Mouse (Mus musculus): ENCODE measurements around the gene Plcd3.
A peak's percentile ranks its signal among the peaks of the same experiment; 100 is the strongest.

Plcd3 gene

DNA sequence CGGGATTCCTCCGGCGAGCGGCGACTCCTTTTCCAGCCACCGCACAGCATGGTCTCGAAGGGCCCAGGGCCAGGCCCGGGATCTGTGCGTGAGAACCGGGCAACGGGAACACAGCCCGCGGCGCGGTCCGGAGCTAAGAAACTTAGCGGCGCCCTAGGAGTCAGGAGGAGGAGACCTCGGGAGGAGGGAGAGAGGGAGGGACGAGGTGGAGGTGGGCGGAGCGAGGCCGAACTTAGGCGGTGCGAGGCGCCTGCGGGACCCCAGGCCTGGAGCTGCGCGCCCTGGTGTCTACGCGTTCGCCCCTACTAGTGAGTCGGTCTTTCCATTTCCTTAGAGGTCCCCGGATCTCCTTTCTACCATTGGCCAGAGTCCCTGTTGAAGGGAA lies at the start of gene Plcd3, which contains the start of gene Acbd4:
Gene Plcd3 (minus strand): TSS at position 178 of the 385 bp plus-strand sequence.
Gene Acbd4 (plus strand): TSS at position 202 of the 385 bp plus-strand sequence.
- peak; percentile 70 for DNase-seq

DNA sequence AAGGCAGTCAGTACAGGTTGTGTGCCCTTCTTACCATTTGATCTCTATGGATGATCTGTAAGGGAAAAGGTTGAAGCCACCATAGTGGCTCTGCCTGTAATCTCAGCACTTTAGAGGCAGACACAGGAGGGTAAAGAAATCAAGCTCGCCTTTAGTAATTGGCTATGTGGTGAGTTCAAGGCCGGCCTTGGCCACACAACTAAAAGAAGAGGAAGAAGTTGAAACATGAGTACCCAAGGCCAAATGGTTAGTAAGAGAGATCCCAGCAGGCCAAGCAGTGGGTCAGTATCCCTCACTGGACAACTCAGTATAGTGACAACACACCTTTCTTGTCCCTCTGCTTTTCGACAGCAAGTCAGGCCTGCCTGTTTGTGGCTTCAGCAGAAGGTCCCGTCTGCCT lies 48.3 kb upstream of the Plcd3 start:
- DNase-seq = no peak

DNA sequence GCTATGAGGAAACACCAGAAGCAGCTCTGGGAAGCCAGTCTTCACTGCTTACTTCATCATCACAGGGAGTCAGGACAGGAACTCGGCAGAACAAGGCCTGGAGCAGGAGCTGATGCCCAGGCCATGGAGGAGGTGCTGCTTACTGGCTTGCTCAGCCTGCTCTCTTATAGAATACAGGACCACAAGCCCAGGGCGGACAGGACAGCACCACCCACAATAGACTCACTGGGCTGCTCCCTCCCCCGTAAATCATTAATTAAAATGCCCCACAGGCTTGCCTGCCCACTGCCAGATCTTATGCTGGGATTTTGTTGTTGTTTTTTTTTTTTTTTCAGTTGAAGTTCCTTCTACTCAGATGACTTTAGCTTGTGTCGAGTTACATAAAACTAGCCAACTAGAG lies 46.3 kb upstream of the Plcd3 start:
- no peak for DNase-seq

DNA sequence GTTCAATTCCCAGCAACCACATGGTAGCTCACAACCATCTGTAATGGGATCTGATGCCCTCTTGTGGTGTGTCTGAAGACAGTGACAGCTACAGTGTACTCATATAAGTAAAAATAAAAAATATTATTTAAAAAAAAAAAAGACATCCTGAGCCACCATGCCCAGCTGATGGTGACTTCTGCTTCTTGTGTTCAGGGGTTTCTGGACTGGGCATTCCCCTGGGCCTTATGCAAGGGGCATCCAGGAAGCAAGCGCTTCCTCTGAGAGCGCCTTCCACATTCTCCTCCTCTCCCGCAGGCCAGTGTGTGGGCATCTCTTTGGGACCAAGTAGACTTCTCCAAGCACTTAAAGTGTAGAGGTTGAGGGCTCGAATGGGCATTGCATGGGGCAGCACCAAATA lies 44.9 kb upstream of the Plcd3 start:
- DNase-seq = no peak

DNA sequence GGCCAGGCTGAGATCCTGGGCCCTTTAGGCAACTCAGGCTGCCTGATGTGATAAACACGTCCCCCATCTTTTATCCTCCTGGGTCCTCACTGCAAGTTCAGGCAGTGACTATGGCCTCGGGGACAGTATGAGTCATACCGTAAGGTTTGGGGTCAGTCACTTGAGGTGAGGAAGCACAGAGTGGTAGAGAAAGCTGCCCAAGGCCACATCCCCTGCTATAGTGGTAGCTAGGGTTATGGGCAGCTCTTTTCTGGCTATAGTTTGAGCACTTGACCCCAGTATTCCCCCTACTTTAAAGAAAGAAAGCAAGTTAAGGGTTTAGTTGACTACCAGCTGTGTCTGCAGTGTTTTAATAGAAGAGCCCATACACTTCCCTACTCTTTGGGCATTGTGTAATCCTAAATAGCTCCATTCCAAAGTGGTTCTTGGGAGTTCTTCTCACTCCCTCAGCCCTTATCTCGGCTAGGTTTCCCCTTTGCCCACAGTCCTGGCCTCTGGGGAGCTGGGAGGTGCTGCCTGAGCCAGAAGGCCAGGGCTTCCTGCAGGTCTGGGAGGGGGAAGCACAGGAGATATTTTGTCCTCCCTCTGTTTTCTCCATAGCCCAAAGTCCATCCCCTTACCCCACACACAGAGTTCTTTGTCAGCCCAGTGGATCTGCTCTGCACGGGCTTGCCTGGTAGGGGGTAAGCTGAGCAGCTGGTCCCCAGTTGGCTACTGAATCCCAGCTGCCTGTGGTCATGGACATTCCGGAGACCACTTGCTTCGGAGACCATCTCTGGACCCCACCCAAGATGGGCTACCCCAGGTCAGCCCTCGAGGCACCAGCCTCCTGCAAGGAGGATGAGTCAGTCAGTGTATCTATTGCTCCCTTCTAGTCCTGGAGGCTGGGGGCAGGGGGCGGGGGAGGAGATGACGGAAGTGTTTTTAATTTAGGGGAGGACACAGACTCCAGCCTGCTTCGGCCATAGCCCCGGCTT lies 43.1 kb upstream of the Plcd3 start:
- no peak for DNase-seq

DNA sequence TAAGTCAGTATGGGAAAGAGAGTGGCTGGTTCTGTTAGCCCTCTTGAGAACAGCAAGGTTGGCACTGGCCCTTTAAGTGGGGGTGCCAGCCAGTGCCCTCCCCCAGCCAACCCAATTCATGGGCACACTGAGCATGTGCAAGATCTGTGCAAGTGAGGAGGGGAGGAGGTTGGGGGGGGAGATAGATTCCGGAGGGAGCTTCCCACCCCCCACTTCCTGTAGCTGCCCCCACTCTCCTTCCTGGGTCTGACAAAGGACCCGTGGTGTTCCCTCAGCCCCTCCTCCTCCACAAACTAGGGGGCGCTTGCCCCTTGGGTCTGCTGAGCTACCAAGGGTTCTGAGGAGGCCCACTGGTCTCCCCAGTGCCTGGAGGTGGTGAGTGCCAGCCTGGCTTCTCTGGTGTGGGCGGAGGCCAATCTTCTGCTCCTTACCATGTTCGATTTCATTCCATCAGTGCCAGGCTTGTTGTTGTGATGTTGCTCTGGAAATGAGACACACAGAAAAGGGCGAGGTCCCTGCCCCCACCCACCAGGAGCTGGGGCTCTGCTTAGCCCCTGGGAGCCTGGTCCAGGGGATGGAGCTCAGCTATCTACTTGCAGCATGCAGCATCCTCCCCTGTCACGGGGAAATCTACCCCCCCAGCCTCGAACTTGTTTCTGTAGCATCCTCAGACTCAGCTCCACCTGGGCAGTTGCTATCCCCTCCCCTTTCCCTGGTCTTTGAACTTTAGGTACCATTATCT lies 41.2 kb upstream of the Plcd3 start:
- DNase-seq = peak; percentile 85

DNA sequence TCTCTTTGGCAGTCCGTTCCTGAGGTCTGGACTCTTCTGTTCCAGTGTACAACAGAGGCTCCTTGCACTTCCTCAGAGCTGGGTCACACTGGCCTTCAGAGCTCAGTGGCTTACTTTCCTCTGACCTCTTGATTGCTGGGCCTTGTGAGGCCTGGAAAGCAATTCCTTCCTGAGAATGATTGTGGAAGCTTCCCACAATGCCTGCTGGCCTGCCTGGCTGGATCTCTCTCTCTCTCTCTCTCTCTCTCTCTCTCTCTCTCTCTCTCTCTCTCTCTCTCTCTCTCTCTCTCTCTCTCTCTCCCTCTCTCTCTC lies 40.4 kb upstream of the Plcd3 start:
- no peak for DNase-seq

DNA sequence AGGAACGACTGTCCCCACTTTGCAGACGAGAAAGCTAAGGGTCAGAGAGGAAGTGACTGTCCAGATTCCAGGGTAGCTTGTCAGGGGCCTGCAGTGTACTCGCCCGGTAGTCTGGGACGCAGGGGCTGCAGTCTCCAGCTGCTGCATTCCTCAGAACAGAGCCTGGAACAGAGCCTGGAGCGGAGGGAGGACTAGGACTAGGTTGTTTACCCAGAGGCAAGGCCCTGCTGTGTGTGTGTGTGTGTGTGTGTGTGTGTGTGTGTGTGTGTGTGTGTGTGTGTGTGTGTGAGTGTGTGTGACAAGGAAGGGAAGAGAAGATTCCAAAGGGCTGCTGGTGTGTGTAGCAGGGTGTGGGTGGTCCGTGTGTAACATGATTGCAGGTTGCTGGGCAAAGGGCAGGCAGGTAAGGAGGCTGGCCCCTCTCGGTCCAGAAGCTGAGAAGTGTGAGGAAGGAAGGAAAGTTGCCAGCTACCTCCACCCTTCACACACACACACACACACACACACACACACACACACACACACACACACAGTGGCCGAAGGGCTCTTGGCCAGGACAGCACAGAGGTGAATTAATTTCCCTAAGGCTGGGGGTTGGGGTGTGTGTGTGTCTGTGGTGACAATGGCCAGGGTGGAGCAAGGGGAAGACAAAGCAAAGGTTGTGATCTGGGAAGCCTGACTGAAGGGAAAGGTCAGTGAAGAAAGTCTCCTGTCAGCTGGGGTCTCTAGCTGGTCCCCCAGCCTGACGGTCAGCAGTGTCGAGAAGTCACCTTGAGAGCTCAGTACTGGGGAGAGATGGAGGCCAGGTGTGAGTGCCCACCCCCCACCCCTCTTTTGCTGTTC lies 39.9 kb upstream of the Plcd3 start:
- DNase-seq = peak; percentile 19

DNA sequence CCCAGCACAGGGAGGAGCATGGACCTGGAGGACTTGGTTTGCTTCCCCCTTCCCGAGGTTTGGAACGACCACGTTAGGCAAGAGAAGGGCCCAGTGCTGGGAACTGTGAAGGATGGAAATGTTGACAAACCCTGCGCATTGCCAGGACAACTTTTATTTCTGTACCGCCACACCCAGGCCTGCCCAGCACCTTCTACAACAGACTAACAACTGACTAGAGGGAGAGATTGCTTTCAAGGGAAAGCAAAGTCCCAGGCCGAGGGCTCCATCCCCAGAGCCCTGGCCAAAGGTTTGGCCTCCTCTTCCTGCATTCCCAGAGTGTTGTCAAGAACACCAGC lies 39.3 kb upstream of the Plcd3 start:
- no peak for DNase-seq

DNA sequence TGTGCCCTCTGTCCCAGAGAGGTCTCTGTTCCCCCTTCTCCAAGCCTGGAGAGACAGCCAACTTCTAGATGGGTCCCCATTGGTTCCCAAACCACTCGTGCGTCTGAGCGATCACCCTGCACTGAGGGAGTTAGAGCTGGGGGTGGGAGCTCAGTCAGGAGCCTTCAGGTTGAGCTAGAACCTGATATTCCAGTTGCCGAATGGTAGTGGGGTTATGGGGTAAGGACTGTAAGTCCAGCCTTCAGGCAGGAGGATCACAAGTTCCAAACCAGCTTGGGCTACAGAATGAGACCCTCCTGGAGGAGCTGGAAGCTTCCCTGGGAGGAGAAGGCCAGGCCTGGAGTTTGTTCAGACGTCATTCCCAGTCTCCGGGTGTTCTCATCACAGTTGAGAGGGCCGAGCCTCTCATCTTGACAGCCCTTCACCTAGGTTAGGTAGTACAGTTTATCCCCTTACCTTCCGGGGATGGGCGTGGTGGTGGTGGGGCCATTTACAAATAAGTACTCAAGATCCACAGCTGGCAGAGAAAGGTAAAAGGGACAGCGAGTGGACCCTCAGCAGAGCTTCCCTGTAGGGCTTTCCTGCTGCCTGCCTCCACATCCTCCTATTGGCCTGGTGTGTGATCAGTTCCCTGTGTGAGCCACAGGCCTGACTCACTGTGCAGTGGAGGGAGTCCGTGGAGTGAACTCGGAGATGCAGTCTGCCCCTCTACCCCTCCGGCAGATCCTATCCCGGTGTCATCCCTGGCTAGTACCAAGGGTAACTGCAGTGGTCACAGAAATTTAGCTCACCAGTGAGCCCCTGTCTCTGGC lies 38.7 kb upstream of the Plcd3 start:
- DNase-seq = no peak

DNA sequence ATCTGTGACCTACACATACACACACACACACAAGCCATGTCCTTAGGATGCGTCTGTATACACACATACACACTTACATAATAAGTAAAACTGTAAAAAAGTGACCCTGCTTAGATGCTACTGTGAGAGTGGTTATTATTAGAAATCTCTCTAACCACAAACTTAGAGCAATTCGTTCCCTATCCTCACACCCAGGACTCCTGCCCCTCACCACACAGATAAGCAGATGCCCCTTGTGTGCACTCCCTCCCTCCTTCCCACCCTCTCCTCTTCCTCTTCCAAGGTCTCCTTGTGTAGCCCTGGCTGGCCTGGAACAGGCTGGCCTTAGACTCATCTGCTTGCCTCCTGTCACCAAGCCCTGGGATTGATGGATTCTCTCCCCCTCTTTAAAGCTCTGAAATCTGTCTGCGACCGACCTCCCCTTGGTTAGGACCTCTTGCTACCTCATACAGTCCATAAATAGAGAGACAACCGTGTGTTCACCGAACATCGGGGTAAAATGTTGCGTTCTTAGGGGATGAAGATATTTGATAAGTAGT lies 34.6 kb upstream of the Plcd3 start:
- DNase-seq = no peak

DNA sequence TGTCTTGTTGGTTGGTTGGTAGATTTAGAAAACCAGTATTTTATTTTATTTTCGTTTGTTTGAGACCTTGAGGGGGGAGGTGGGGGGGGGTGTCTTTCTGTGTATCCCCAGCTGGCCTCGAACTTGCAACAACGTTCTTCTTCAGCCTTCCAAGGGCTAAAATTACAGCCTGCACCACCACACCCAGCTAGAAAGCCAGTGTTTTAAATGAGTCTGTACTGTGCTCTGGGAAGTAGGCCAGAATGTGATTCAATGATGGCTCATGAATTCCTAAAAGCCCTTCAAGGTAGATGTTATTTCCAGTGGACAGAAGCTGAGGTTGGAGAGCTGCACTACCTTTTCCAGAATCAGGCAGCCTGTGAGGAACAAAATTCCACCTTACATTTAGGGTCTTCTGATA lies 32.8 kb upstream of the Plcd3 start:
- no peak for DNase-seq

DNA sequence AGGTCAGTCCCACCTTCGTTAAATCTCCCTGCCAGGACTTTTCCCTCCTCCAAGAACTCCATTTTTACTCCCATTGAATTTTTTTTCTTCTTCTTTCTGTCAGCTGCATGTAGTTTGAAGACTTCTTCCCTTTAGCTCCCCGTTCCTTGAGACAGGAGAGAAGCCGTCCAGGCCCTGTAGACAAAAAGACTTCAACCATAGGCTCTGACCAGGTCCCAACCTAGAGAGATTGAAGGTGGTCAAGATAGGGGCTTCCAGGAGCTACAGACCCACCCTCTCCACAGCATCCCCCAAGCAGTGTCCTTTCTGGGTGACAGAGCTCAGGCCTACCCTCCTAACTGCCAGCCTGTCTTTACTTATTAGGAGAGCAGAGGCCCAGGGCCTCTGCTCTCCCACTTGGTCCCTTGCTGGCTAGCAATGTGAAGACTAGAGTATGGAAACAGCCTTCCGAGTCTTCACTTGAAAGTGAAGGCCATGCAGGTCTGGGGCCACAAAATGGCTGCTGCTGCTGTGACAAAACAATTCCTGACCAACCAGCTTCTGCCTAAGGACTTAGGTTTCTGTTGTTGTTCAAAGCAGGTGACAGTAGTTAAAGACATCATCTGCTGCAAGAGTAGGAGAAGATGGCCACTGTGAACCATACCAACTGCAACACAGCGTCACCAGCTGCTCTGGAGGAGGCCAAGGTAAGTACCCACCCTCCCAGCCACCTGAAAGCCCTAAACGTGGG lies 32.2 kb upstream of the Plcd3 start:
- DNase-seq = no peak

DNA sequence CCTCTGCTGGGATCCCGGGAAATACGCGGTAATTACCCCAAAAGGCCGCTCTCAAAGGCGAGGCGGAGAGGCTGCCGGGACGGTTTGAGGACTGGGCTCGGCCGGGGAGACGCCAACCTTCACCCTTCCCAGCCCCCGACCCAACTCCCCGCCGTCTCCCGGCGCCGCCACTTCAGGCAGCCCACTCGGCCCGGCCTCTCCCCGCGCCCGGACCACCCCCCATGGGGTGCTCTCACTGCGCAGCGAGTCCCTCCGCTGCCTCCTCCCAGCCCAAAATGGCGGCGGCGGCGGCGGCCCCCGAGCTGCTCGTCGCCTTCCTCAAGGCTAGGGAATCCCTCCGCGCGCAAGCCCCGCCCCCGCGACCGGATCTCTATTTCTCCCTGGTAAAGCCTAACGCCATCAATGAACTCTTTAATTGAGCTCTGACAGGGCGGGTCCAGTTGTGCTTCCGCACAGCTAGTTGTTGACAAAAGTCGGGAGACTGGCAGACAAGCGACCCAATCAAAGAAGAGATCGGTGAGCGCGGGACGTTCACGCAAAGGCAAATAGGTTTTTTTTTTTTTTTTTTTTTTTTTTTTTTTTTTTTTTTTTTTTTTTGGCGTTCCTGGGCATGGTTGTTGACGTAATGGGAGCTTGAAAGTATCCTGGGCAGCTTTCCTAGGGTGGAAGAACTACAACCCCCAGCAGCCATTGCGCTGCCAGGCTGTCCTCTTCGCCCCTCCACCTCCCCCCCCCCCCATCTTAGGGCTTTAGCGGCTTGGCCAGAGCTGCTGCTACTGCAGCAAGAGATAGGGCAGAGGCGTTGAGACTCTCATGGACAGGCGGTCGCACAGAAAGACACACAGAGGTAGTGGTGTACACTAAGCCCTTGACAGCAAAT lies 31.4 kb upstream of the Plcd3 start:
- peak; percentile 98 for DNase-seq

DNA sequence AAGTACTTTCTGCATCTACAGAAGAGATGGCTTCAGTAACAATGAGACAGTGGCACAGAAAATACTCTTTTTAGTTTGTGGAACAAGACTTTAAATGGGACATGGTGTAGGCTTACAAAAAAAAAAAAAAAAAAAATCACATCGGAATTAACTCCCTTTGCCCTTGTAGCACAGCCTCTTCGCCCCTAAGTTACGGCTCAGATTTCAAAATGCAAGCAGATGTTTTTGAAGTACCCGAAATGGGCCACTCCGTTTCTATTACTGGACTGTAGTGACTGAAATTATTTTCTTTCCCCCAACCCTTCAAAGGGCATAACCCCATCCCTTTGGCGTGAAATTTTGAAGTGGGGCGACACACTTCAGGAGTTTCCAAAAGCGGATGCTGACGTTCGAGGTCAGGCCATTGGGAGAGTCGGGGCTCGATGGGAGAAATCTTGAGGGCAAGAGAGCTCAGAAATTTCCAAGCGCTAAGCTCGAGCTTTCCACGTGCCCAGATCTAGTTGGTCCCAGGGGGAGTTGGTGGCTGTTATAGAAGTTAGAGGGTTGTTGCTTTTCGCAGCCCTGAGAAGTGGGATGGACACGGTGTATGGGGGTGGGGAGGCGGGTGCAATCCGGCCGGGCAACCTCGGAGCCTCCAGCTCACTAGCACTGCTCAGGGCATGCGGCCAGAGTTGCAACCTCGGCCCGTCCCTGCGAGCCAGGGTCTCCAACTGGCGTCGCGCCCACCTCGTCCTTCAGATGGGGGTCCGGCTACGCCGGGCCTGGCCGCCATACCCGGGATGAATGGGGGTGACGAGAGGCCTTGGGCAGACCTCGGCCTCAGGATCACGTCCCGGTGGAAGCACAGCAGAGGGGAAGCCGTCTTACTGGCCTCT lies 30.5 kb upstream of the Plcd3 start, which contains the start of gene Hexim2:
Gene Hexim2 (plus strand): TSS at position 729 of the 875 bp plus-strand sequence.
- DNase-seq = peak; percentile 64

DNA sequence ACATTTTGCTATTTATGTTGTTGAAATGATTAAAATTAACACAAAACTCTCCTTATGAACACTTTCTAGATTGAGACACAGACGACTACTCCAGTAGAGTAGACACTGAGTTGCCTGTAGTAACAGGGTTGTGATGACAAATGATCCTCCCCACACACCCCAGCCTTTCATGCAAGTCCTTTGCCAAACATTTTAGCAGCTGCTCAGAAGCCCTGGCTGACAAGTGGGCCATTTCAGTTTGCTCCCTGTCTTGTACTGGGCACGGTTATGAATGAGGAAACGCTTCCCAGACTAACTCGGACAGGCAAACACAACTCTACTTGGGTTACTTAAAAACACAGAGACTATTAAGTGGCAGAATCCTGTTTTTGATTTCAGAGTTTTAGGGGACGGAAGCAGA lies 18.9 kb upstream of the Plcd3 start:
- no peak for DNase-seq

DNA sequence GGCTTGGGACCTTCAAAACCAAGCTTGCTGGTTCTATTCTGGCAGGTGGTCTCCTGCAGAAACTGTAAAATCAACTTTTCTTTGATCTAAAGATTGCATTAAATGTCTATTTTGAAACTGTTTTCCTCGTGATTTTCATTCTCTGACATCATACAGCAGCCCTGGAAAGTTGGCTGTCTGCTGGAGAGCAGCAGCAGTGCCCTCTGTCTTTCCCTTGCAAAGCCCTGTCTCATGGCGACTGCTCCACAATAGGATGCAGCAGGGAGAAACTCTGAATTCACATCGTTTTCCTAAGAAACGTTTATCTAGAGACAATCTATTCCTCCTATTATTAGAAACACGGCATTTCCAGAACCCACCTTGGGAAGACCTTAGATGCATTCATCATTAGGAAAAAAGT lies 18.2 kb upstream of the Plcd3 start:
- DNase-seq = no peak

DNA sequence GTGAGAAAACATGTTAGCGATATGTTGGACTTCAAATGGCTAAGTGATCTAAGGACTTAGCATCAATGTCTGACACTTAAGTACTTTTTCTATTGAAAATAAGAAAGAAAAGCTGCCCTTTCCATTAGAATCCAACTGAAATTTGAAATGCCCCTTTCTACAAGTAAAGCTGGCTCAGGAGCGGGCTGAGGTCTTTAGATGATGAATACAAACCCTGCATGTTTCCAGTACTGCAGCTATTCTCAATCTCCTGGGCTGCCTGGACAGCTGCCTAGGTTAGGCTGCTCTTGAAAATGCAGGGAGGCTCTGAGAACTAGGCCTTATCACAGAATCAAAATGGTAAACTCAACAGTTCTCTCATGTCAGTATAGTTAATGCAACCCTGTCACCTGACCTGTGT lies 17.4 kb upstream of the Plcd3 start:
- no peak for DNase-seq

DNA sequence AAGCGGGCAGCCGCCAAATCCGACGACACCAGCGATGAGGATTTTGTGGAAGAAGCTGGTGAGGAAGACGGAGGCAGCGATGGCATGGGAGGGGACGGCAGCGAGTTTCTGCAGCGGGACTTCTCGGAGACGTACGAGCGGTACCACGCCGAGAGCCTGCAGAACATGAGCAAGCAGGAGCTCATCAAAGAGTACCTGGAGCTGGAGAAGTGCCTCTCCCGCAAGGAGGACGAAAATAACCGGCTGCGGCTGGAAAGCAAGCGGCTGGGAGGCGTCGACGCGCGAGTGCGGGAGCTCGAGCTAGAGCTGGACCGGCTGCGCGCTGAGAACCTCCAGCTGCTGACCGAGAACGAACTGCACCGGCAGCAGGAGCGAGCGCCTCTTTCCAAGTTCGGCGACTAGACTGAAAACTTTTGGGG lies 16.1 kb upstream of the Plcd3 start:
- DNase-seq = peak; percentile 52
